Mouse (Mus musculus): ENCODE measurements at regions not wholly inside any gene's neighbourhood (a gene's known extent, or its start where the extent isn't known, plus 50 kb on each side); places are given as distances from the start of the nearest gene placed in this dataset.

DNA sequence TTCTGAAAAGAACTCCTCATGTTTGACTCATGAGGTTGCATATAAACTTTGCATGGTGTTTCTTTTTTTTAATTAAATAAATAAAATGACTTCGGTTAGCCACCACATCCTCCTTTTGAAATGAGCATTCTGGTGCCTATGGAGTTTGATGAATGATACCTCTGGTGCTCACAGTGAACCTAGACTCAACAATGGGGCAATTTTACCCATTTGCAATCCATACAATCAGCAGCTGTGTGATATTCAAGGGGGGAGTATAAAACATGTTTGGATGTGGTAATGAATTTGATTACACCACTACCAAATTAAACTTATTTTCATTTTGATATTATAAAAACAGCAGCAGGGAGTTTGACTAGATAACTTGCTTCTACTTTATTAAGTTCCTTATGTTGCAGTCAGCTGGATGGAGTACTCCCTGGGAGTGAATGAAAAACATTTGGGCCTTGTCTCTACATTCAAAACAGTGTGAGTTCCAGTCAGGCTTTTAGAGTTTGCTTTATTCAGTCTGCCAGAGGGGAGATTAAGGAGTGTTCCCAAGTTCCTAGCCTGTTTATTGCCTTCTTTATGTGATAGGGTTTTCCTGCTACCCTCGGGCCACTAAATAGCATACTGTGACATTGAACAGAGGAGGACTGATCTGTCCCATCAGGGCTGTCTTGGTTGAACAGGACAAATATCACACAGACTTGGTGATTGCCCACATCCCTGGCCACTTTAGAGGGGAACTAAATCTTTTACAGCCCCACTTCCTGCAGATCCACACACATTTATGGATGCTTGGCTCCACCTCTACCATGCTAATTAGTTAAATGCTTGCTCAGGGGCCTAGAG, 195.5 kb upstream of the Zfp804b start:
- TF ChIP-seq USF2 (conservative IDR thresholded peaks at IDR 0.05; ENCODE audit: low read depth, low read length) = no peak
- TF ChIP-seq ETS1 (conservative IDR thresholded peaks at IDR 0.05; ENCODE audit: low read depth, low read length) = no peak
- no peak for TF ChIP-seq TCF12 (IDR thresholded peaks at IDR 0.05; ENCODE audit: low read depth, low read length)
- TF ChIP-seq UBTF (IDR thresholded peaks at IDR 0.05; ENCODE audit: low read depth, low read length) = no peak
- no peak for TF ChIP-seq POLR2AphosphoS2 (IDR thresholded peaks at IDR 0.05; ENCODE audit: low read depth, low read length)
- H3K36me3 ChIP-seq (replicated peaks in 1 of 2; ENCODE audit: control insufficient read depth in 1 of 2, insufficient read depth in 1 of 2, low read length in 1 of 2) = no peaks in the 10 kb centered on the region
- DNase-seq (ENCODE audit: extremely low read depth) = no peak
- no peak overlapping the region for H3K4me2 ChIP-seq (ENCODE audit: insufficient read depth, low read depth, poor library complexity, severe bottlenecking)
- H3K4me3 ChIP-seq (replicated peaks in 1 of 3; ENCODE audit: low read depth in 2 of 3, low read length in 2 of 3, poor library complexity in 1 of 3) = no peak overlapping the region
- no peaks in the 10 kb centered on the region for H3K9me3 ChIP-seq (replicated peaks; ENCODE audit: low read length)
- in situ Hi-C loops (cut with MboI; ENCODE audit: low pct_ligation_motif_present, low pct_unique_long_range_greater_than_20kb, low sequenced_read_pairs) (no loop called here), dilution Hi-C loops (cut with MboI; ENCODE audit: extremely low pct_ligation_motif_present, extremely low pct_unique_long_range_greater_than_20kb, low sequenced_read_pairs) (no loop called here)
- H3K27me3 ChIP-seq (replicated peaks) = no peaks in the 10 kb centered on the region
- no peak overlapping the region for H3K27ac ChIP-seq (ENCODE audit: insufficient read depth, low read depth)
- H3K79me2 ChIP-seq (replicated peaks; ENCODE audit: control insufficient read depth, extremely low read depth, insufficient read depth, poor library complexity, severe bottlenecking) = no peaks in the 10 kb centered on the region
- no peaks in the 10 kb centered on the region for H3K4me1 ChIP-seq (ENCODE audit: control insufficient read depth in 1 of 2, insufficient read depth in 2 of 2)
- no peak overlapping the region for H3K9ac ChIP-seq (ENCODE audit: insufficient read depth, low read depth)

- in situ Hi-C loops (cut with MboI; ENCODE audit: low pct_ligation_motif_present, low pct_unique_long_range_greater_than_20kb, low sequenced_read_pairs) = no loop called here
- Histone ChIP-seq H3K9ac (ENCODE audit: insufficient read depth, low read depth) (no peak overlapping the region), H3K4me3 (replicated peaks in 1 of 3; ENCODE audit: low read depth in 2 of 3, low read length in 2 of 3, poor library complexity in 1 of 3) (no peak overlapping the region), H3K27me3 (replicated peaks) (no peaks in the 10 kb centered on the region), H3K79me2 (replicated peaks; ENCODE audit: control insufficient read depth, extremely low read depth, insufficient read depth, poor library complexity, severe bottlenecking) (no peaks in the 10 kb centered on the region), H3K4me2 (ENCODE audit: insufficient read depth, low read depth, poor library complexity, severe bottlenecking) (no peak overlapping the region), H3K4me1 (ENCODE audit: control insufficient read depth in 1 of 2, insufficient read depth in 2 of 2) (no peaks in the 10 kb centered on the region), H3K36me3 (replicated peaks in 1 of 2; ENCODE audit: control insufficient read depth in 1 of 2, insufficient read depth in 1 of 2, low read length in 1 of 2) (no peaks in the 10 kb centered on the region), H3K9me3 (replicated peaks; ENCODE audit: low read length) (no peaks in the 10 kb centered on the region), H3K27ac (ENCODE audit: insufficient read depth, low read depth) (no peak overlapping the region)
- DNase-seq (ENCODE audit: extremely low read depth) = no peak
- dilution Hi-C loops (cut with MboI; ENCODE audit: extremely low pct_ligation_motif_present, extremely low pct_unique_long_range_greater_than_20kb, low sequenced_read_pairs) = no loop called here
- TF ChIP-seq HCFC1 (IDR thresholded peaks at IDR 0.05; ENCODE audit: low read depth, low read length) = no peak
- TF ChIP-seq RAD21 (IDR thresholded peaks at IDR 0.05; ENCODE audit: low read depth, low read length) = no peak
- no peak for TF ChIP-seq EP300 (IDR thresholded peaks at IDR 0.05; ENCODE audit: low read length)
- TF ChIP-seq MYC (IDR thresholded peaks at IDR 0.05; ENCODE audit: low read depth, low read length) = no peak
Measured at GRCm38 (mm10) chr5:7540646-7541038, 196.1 kb upstream of the Zfp804b start.

DNA sequence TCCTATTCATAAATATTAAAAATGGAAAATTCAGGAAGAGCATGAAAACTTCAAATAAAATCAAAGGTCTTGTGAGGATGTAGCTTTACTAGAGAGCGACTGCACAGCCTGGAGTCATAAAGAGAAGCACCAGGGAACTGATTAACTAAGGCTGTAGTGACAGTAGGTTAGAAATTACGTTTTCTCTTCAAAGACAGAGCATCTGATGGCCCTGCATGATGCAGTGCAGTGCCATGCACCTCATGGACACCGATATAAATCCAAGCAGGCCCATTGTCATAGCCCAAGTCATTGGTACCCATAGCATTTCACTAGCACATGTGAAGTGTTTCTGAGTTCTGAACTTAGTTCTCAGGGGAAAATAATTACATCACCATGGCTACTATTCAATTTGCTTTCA, 199.3 kb upstream of the Zfp804b start:
- no peak overlapping the region for H3K9ac ChIP-seq (ENCODE audit: insufficient read depth, low read depth)
- dilution Hi-C loops (cut with MboI; ENCODE audit: extremely low pct_ligation_motif_present, extremely low pct_unique_long_range_greater_than_20kb, low sequenced_read_pairs) = no loop called here
- DNase-seq (ENCODE audit: extremely low read depth) = no peak
- no peaks in the 10 kb centered on the region for H3K9me3 ChIP-seq (replicated peaks; ENCODE audit: low read length)
- no peaks in the 10 kb centered on the region for H3K4me1 ChIP-seq (ENCODE audit: control insufficient read depth in 1 of 2, insufficient read depth in 2 of 2)
- no peaks in the 10 kb centered on the region for H3K79me2 ChIP-seq (replicated peaks; ENCODE audit: control insufficient read depth, extremely low read depth, insufficient read depth, poor library complexity, severe bottlenecking)
- no peak overlapping the region for H3K4me3 ChIP-seq (replicated peaks in 1 of 3; ENCODE audit: low read depth in 2 of 3, low read length in 2 of 3, poor library complexity in 1 of 3)
- H3K27me3 ChIP-seq (replicated peaks) = no peaks in the 10 kb centered on the region
- H3K27ac ChIP-seq (ENCODE audit: insufficient read depth, low read depth) = no peak overlapping the region
- H3K36me3 ChIP-seq (replicated peaks in 1 of 2; ENCODE audit: control insufficient read depth in 1 of 2, insufficient read depth in 1 of 2, low read length in 1 of 2) = no peaks in the 10 kb centered on the region
- no peak overlapping the region for H3K4me2 ChIP-seq (ENCODE audit: insufficient read depth, low read depth, poor library complexity, severe bottlenecking)
- in situ Hi-C loops (cut with MboI; ENCODE audit: low pct_ligation_motif_present, low pct_unique_long_range_greater_than_20kb, low sequenced_read_pairs) = no loop called here
- TF ChIP-seq MAFK (IDR thresholded peaks at IDR 0.05; ENCODE audit: insufficient replicate concordance, low read length) = no peak
- no peak for TF ChIP-seq MAX (IDR thresholded peaks at IDR 0.05; ENCODE audit: low read length)
- TF ChIP-seq SMC3 (IDR thresholded peaks at IDR 0.05; ENCODE audit: low read depth, low read length) = no peak
- no peak for TF ChIP-seq RAD21 (IDR thresholded peaks at IDR 0.05; ENCODE audit: low read depth, low read length)
- TF ChIP-seq CHD2 (IDR thresholded peaks at IDR 0.05; ENCODE audit: low read length) = no peak
- no peak for TF ChIP-seq MAZ (IDR thresholded peaks at IDR 0.05; ENCODE audit: low read depth, low read length)
